Mouse (Mus musculus) kidney, postnatal 0 days (tissue): ENCODE results near the gene Gm10300. TPM values are rescaled to one million over a fixed set of nuclear protein-coding genes. Genes with fewer than 3 reads are reported as not detected.

ENCODE experiments used
- ATAC-seq: fragments of 200-750 bp; cut with Nextera tagmentation; replicated peaks from 2 replicates; pipeline ENCODE4 v1.8.0; 2017; ENCODE audit warnings: low read depth, moderate number of reproducible peaks, moderate TSS enrichment, moderate library complexity; ENCODE audit not compliant: low FRiP score
- DNase-seq: peaks from one replicate; pipeline ENCODE4 v3.0.0-alpha.2; 2016; ENCODE audit warnings: low spot score
- H3K27ac ChIP-seq: fragments of 300-500 bp; sonication (generic); 2 replicates; pipeline ENCODE4 v1.5.1; 2014; ENCODE audit warnings: mild to moderate bottlenecking
- H3K27me3 ChIP-seq: fragments of 300-500 bp; sonication (generic); 2 replicates; pipeline ENCODE4 v1.6.1; 2014; ENCODE audit warnings: low read length, mixed read lengths; ENCODE audit not compliant: insufficient read depth
- H3K36me3 ChIP-seq: fragments of 300-500 bp; sonication (generic); 2 replicates; pipeline ENCODE4 v1.6.1; 2014; ENCODE audit warnings: low read length, mixed read lengths; ENCODE audit not compliant: insufficient read depth
- H3K4me1 ChIP-seq: fragments of 300-500 bp; sonication (generic); replicated peaks from 2 replicates; pipeline ENCODE4 v1.6.1; 2014; ENCODE audit warnings: antibody characterized with exemption, low read length, mixed read lengths; ENCODE audit not compliant: insufficient read depth
- H3K4me2 ChIP-seq: fragments of 300-500 bp; sonication (generic); 2 replicates; pipeline ENCODE4 v1.6.1; 2014; ENCODE audit warnings: mild to moderate bottlenecking, low read length, moderate library complexity, mixed read lengths
- H3K4me3 ChIP-seq: fragments of 300-500 bp; sonication (generic); replicated peaks from 2 replicates; pipeline ENCODE4 v1.5.1; 2014; ENCODE audit warnings: low read depth, low read length
- H3K9ac ChIP-seq: fragments of 300-500 bp; sonication (generic); 2 replicates; pipeline ENCODE4 v1.6.1; 2014; ENCODE audit warnings: low read depth, low read length
- H3K9me3 ChIP-seq: fragments of 300-500 bp; sonication (generic); replicated peaks from 2 replicates; pipeline ENCODE4 v1.6.1; 2016; ENCODE audit warnings: low read length, inconsistent platforms, mixed read lengths
- CTCF ChIP-seq: IDR thresholded peaks from 2 replicates; pipeline ENCODE4 v1.5.1; 2016; ENCODE audit warnings: antibody characterized with exemption, low read depth, mild to moderate bottlenecking, moderate library complexity
- WGBS: fragments of 180-500 bp; shearing (Covaris S2); extraction: QIAGEN DNeasy Blood & Tissue Kit; methylation state at CpG from one replicate; pipeline ENCODE4 v1.1.7; 2014; 5-methylcytosine and 5-hydroxymethylcytosine counted together
- polyA plus RNA-seq: library from polyadenylated mRNA; unstranded; fragments of >200 nt; fragmentation: Nextera tagmentation; extraction: Ambion mirVana; gene quantifications from 2 replicates; pipeline ENCODE4 v1.2.1, GENCODE M21; 2015

Gm10300 gene
- polyA plus RNA-seq, 1 experiment from 2014 or later = 0.08 TPM

DNA sequence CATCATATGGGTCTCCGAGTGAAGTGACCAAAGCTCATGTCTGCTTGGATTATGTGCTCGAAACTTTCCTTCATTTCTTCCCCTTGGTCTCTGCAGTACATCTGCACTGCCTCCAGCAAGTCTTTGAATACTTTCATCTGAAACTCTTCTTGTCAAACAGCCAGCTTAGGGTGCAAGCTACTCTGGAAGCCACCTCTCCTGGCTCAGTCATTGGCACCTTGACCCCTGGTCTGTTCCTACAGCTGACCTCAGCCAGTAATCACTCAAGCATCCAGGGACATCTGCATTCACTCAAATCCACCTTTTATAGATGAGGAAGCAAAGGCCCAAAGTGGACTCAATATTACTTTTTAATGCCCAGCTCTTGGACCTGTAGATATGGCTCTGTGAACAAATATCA is 2.8 kb upstream of the Gm10300 start:
- ATAC-seq (no peak), DNase-seq (no peak)
- Histone ChIP-seq H3K27ac (no peak overlapping the region), H3K4me2 (no peak overlapping the region), H3K9me3 (no peaks in the 10 kb centered on the region), H3K27me3 (no peaks in the 10 kb centered on the region), H3K4me3 (no peak overlapping the region), H3K36me3 (no peaks in the 10 kb centered on the region), H3K9ac (no peak overlapping the region), H3K4me1 (0 out of 2 replicates have a peak, but pooled peaks cover 8% of the 10 kb centered on the region)
- no peak for TF ChIP-seq CTCF
- WGBS = 88% methylated on average over 2 of the region's 2 CpGs

DNA sequence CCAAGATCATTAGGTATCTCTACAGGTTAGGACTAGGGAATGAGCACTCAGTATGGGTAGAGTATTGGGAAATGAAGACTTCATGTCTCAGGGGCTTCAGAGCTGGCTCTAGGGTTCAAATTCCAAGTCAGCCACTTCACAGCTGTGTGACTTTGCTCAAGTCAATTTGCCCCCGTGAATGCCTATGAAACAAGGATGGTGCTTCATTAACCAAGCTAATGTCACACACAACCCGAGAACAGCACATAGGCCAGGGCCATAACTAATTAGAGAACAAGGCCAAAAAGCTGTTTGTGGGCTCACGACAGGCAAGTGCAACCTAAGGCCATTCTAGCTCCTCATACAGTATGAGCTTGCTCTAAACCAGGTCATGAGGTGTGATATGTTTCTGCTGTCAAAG is 2.3 kb upstream of the Gm10300 start:
- no peak for ATAC-seq
- 67% methylated on average over 3 of the region's 3 CpGs for WGBS
- no peak for DNase-seq

DNA sequence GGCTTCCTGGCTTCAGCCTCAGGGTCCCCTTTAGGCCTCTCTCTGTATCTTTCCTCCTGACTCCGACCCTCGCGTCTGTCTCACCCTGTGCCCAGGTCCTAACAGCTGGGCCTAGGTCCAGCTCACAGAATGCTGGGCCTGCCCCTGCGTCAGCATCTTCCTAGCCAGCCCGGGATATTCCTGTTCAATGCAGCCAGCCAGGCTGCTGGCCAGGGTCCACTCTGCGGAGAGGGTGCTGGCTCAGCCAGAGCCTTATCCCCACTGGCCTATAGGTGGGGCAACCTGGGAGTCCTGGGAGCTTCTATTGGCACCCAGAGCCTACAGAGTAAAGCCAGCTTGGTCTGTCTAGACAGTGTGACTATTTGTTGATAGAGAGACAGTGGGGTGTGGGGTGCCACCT is 1.6 kb upstream of the Gm10300 start:
- Histone ChIP-seq H3K9me3 (no peaks in the 10 kb centered on the region), H3K36me3 (no peaks in the 10 kb centered on the region), H3K27ac (peak overlapping the region; percentile 69), H3K9ac (0 out of 2 replicates have a peak overlapping the region, but pooled peaks have one; percentile 5), H3K27me3 (no peaks in the 10 kb centered on the region), H3K4me2 (peak overlapping the region; percentile 16; the same call in 1 of the 2 replicates), H3K4me1 (0 out of 2 replicates have a peak, but pooled peaks cover 8% of the 10 kb centered on the region), H3K4me3 (no peak overlapping the region)
- 73% methylated on average over 6 of the region's 6 CpGs for WGBS
- peak; percentile 47 for ATAC-seq
- peak; percentile 31; the same call in 1 of the 2 replicates for TF ChIP-seq CTCF
- DNase-seq = no peak

More for the DNA sequence above, 2.3 kb upstream of the Gm10300 start:
- no peak overlapping the region for H3K9ac ChIP-seq
- H3K27me3 ChIP-seq = no peaks in the 10 kb centered on the region
- H3K36me3 ChIP-seq = no peaks in the 10 kb centered on the region
- no peak overlapping the region for H3K4me3 ChIP-seq
- H3K27ac ChIP-seq = no peak overlapping the region
- no peak for TF ChIP-seq CTCF
- no peaks in the 10 kb centered on the region for H3K9me3 ChIP-seq
- H3K4me1 ChIP-seq = 0 out of 2 replicates have a peak, but pooled peaks cover 8% of the 10 kb centered on the region
- H3K4me2 ChIP-seq = no peak overlapping the region

- Histone ChIP-seq H3K27me3 (no peaks in the 10 kb centered on the region), H3K4me1 (0 out of 2 replicates have a peak, but pooled peaks cover 8% of the 10 kb centered on the region), H3K36me3 (no peaks in the 10 kb centered on the region), H3K9me3 (no peaks in the 10 kb centered on the region), H3K27ac (peak within 1 kb of the TSS; percentile 88), H3K9ac (peak within 1 kb of the TSS; percentile 82), H3K4me2 (peak within 1 kb of the TSS; percentile 90), H3K4me3 (peak within 1 kb of the TSS; percentile 73)
- peak; percentile 6; the same call in 1 of the 2 replicates for TF ChIP-seq CTCF
- WGBS = 1% methylated on average over 47 of the region's 47 CpGs
- ATAC-seq = peak; percentile 95
- DNase-seq = peak; percentile 90
Observed at GRCm38 (mm10) chr4:132074933-132075769, 654 bp downstream of the Gm10300 start, which contains the start of gene Epb41. Gene Epb41, minus strand, starts transcription at chr4:132075321.

DNA sequence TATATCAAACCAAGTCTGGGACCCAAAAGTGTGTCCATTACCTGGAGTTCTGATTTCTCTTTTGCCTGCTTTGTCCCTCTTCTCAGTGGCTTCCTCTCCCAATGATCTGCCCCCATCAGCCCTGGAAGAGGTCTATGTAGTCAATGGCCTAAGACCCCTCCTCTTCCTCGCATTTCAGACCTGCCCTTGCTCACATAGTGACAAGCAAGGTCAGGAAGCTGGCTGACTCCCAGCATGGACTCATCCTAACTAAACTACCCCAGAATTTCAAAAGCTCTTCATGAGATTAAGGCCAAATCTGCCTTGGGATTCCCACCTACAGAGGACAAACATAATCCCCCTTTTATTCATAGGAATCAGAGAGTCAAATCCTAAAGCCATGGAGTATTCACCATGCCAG is 1.3 kb downstream of the Gm10300 start:
- DNase-seq (no peak), ATAC-seq (no peak)
- H3K36me3 ChIP-seq = no peaks in the 10 kb centered on the region
- H3K9me3 ChIP-seq = no peaks in the 10 kb centered on the region
- 0 out of 2 replicates have a peak, but pooled peaks cover 8% of the 10 kb centered on the region for H3K4me1 ChIP-seq
- WGBS = 54% methylated on average over 1 of the region's 1 CpGs
- no peak for TF ChIP-seq CTCF
- H3K27ac ChIP-seq = peak overlapping the region; percentile 72
- no peaks in the 10 kb centered on the region for H3K27me3 ChIP-seq
- H3K4me2 ChIP-seq = peak overlapping the region; percentile 90; the same call in 1 of the 2 replicates
- H3K9ac ChIP-seq = no peak overlapping the region
- no peak overlapping the region for H3K4me3 ChIP-seq

DNA sequence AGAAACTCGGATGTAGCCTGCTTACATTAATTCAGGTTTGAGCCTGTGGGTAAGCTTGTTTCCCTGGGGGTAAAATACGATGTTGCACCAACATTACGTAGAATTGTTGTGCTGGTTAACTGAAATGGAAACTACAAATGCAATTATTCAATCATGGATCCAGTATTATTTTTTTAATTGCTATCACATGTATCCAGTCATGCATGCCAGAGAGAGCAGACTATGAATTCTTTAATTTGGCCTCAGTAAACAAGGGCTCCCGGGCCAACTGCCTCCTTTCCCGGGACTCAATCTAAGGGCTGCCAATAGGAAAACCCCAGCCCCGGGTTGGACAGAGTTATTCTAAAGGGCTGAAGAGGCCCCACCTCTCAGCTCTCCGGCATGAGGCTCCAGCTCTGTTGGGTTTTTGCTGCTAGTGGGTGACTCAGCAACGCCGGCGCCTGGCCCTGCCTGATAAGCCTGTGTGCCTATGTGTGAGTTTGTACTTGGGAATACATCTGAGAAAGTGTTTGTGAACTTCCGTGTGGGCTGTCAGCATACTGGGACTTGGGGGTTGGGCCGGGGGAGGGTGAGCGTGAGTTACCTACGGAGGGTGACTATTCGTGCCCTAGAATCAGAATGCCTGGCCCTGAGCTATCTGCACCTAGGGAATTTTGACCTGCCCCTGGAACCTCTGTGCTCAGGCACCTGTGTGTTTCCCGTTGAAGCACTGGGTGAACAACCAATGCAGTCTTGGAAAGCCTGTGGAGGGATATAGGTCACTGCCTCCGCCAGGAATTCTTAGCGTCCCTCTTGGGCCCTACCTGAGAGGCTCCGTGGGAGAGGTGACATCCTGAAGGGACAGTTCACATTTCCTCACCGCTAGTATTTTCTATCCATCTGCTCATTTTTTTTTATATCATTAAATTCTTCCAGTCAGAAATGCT is 2.2 kb downstream of the Gm10300 start:
- H3K36me3 ChIP-seq = no peaks in the 10 kb centered on the region
- no peak overlapping the region for H3K4me3 ChIP-seq
- no peak overlapping the region for H3K9ac ChIP-seq
- peak overlapping the region; percentile 6; the same call in 1 of the 2 replicates for H3K4me2 ChIP-seq
- 0 out of 2 replicates have a peak, but pooled peaks cover 8% of the 10 kb centered on the region for H3K4me1 ChIP-seq
- DNase-seq (peak; percentile 54), ATAC-seq (no peak)
- 28% methylated on average over 20 of the region's 20 CpGs for WGBS
- no peaks in the 10 kb centered on the region for H3K9me3 ChIP-seq
- peak overlapping the region; percentile 72 for H3K27ac ChIP-seq
- TF ChIP-seq CTCF = no peak
- no peaks in the 10 kb centered on the region for H3K27me3 ChIP-seq
